In genomic region chr8:105224413-105225271, GRCm38 (mm10) we compare ENCODE assay signal across 8 mouse cellular contexts. TPM values are rescaled to one million over a fixed set of nuclear protein-coding genes. Genes with fewer than 3 reads are reported as not detected.
A peak's percentile ranks its signal among the peaks of the same experiment; 100 is the strongest.
DNase-seq lines count a peak whose midpoint lies in the region; ATAC-seq and TF ChIP-seq lines count a peak whose summit lies in the region.

D230025D16Rik (plus strand) TSS chr8:105225145.

- WGBS in forebrain, embryonic 12.5 days: 2% methylated on average over 34 of the region's 34 CpGs
- 1% methylated on average over 34 of the region's 34 CpGs for WGBS in heart, postnatal 0 days
- 5% methylated on average over 34 of the region's 34 CpGs for WGBS in liver, embryonic 16.5 days (ENCODE audit: insufficient replicate concordance)
- WGBS in neural tube, embryonic 13.5 days: 2% methylated on average over 34 of the region's 34 CpGs

- no peak for TF ChIP-seq CTCF in CH12.LX (conservative IDR thresholded peaks at IDR 0.05 in 1 of 2, IDR thresholded peaks at IDR 0.05 in 1 of 2; ENCODE audit: low read depth in 2 of 2, low read length in 2 of 2)
- no peak for TF ChIP-seq CTCF in heart, postnatal 0 days (IDR thresholded peaks at IDR 0.05; ENCODE audit: low read depth)
- no peak for TF ChIP-seq CTCF in testis, adult 2 months (IDR thresholded peaks at IDR 0.05; ENCODE audit: control insufficient read depth, insufficient read depth, insufficient replicate concordance, low read depth, low read length)

- in situ Hi-C loops in CH12.LX (cut with MboI; ENCODE audit: low pct_ligation_motif_present, low pct_unique_long_range_greater_than_20kb, low sequenced_read_pairs): loop anchor here (5.0 kb wide), 1 partner anchor 77 kb away; no protein-coding TSS in a partner anchor

- H3K4me1 ChIP-seq in CH12.LX (ENCODE audit: control insufficient read depth in 1 of 2, insufficient read depth in 2 of 2): peaks cover 3 to 20% of the 10 kb centered on the region in 2 experiments; a peak in 3 of 4 replicates
- H3K4me1 ChIP-seq in forebrain, embryonic 12.5 days: peaks cover 18% of the 10 kb centered on the region
- H3K4me1 ChIP-seq in heart, postnatal 0 days (ENCODE audit: control insufficient read depth, insufficient read depth): peaks cover 17% of the 10 kb centered on the region
- H3K4me1 ChIP-seq in liver, embryonic 16.5 days (ENCODE audit: control insufficient read depth, low read depth, low read length): peaks cover 14% of the 10 kb centered on the region
- H3K4me1 ChIP-seq in neural tube, embryonic 13.5 days (replicated peaks): peaks cover 23% of the 10 kb centered on the region
- H3K4me1 ChIP-seq in testis, adult 2 months (ENCODE audit: control insufficient read depth, insufficient read depth, low read length): peaks cover 6% of the 10 kb centered on the region

- peak within 1 kb of the TSS; percentile 61 for H3K27ac ChIP-seq in CH12.LX (ENCODE audit: insufficient read depth, low read depth)
- peak within 1 kb of the TSS; percentile 79 for H3K27ac ChIP-seq in forebrain, embryonic 12.5 days
- H3K27ac ChIP-seq in heart, postnatal 0 days (ENCODE audit: low read depth): peak within 1 kb of the TSS; percentile 92
- peak within 1 kb of the TSS; percentile 94 for H3K27ac ChIP-seq in liver, embryonic 16.5 days (ENCODE audit: low read length)
- peak within 1 kb of the TSS; percentile 85 for H3K27ac ChIP-seq in neural tube, embryonic 13.5 days (replicated peaks)
- peak within 1 kb of the TSS; percentile 79 for H3K27ac ChIP-seq in testis, adult 2 months (ENCODE audit: control insufficient read depth, insufficient read depth, low read depth, low read length)

- peak within 1 kb of the TSS; percentile 83 to 99 (median 97) for H3K4me3 ChIP-seq in CH12.LX (replicated peaks in 1 of 3; ENCODE audit: low read depth in 2 of 3, low read length in 2 of 3, poor library complexity in 1 of 3)
- H3K4me3 ChIP-seq in forebrain, embryonic 12.5 days (replicated peaks): peak within 1 kb of the TSS; percentile 94
- peak within 1 kb of the TSS; percentile 99 for H3K4me3 ChIP-seq in heart, postnatal 0 days (ENCODE audit: low read depth, low read length)
- peak within 1 kb of the TSS; percentile 95 for H3K4me3 ChIP-seq in liver, embryonic 16.5 days (ENCODE audit: low read depth, low read length)
- peak within 1 kb of the TSS; percentile 96 for H3K4me3 ChIP-seq in neural tube, embryonic 13.5 days
- H3K4me3 ChIP-seq in testis, adult 2 months (ENCODE audit: control insufficient read depth, low read depth, low read length): peak within 1 kb of the TSS; percentile 82

- no peaks in the 10 kb centered on the region for H3K9me3 ChIP-seq in CH12.LX (replicated peaks; ENCODE audit: low read length)
- no peaks in the 10 kb centered on the region for H3K9me3 ChIP-seq in forebrain, embryonic 12.5 days
- no peaks in the 10 kb centered on the region for H3K9me3 ChIP-seq in heart, postnatal 0 days (replicated peaks; ENCODE audit: control insufficient read depth, low read length)
- H3K9me3 ChIP-seq in liver, embryonic 16.5 days (replicated peaks; ENCODE audit: control insufficient read depth, low read length): no peaks in the 10 kb centered on the region
- no peaks in the 10 kb centered on the region for H3K9me3 ChIP-seq in neural tube, embryonic 13.5 days

- dilution Hi-C loops in CH12.LX (cut with MboI; ENCODE audit: extremely low pct_ligation_motif_present, extremely low pct_unique_long_range_greater_than_20kb, low sequenced_read_pairs): no loop called here

- ATAC-seq in forebrain, embryonic 12.5 days (ENCODE audit: low FRiP score): peak; percentile 97
- ATAC-seq in heart, postnatal 0 days (ENCODE audit: insufficient read depth, low read depth): peak; percentile 95
- ATAC-seq in liver, embryonic 16.5 days (ENCODE audit: low read depth): peak; percentile 88
- peak; percentile 95 for ATAC-seq in neural tube, embryonic 13.5 days (ENCODE audit: low read depth)

- H3K36me3 ChIP-seq in CH12.LX (replicated peaks in 1 of 2; ENCODE audit: control insufficient read depth in 1 of 2, insufficient read depth in 1 of 2, low read length in 1 of 2): peaks cover 0 to 9% of the 10 kb centered on the region in 2 experiments
- no peaks in the 10 kb centered on the region for H3K36me3 ChIP-seq in forebrain, embryonic 12.5 days (replicated peaks)
- H3K36me3 ChIP-seq in heart, postnatal 0 days (replicated peaks; ENCODE audit: control insufficient read depth, insufficient read depth, low read length): no peaks in the 10 kb centered on the region
- H3K36me3 ChIP-seq in liver, embryonic 16.5 days (ENCODE audit: control insufficient read depth, insufficient read depth): no peaks in the 10 kb centered on the region
- H3K36me3 ChIP-seq in neural tube, embryonic 13.5 days: no peaks in the 10 kb centered on the region
- H3K36me3 ChIP-seq in testis, adult 2 months (ENCODE audit: control insufficient read depth, insufficient read depth, low read length): no peaks in the 10 kb centered on the region

- no peak for TF ChIP-seq RAD21 in CH12.LX (IDR thresholded peaks at IDR 0.05; ENCODE audit: low read depth, low read length)

- H3K79me2 ChIP-seq in CH12.LX (replicated peaks; ENCODE audit: control insufficient read depth, extremely low read depth, insufficient read depth, poor library complexity, severe bottlenecking): peaks cover 21% of the 10 kb centered on the region

- no peak for TF ChIP-seq EP300 in CH12.LX (IDR thresholded peaks at IDR 0.05; ENCODE audit: low read length)
- no peak for TF ChIP-seq EP300 in heart, postnatal 0 days (IDR thresholded peaks at IDR 0.05; ENCODE audit: low read depth)

- TF ChIP-seq POLR2A in CH12.LX (IDR thresholded peaks at IDR 0.05; ENCODE audit: low read depth, low read length): peak; percentile 99
- peak; percentile 89 for TF ChIP-seq POLR2A in testis, adult 2 months (IDR thresholded peaks at IDR 0.05; ENCODE audit: control insufficient read depth, low read depth, low read length)

- no peaks in the 10 kb centered on the region for H3K27me3 ChIP-seq in CH12.LX (replicated peaks)
- no peaks in the 10 kb centered on the region for H3K27me3 ChIP-seq in forebrain, embryonic 12.5 days
- H3K27me3 ChIP-seq in heart, postnatal 0 days (ENCODE audit: control insufficient read depth, insufficient read depth, low read length): no peaks in the 10 kb centered on the region
- H3K27me3 ChIP-seq in liver, embryonic 16.5 days (ENCODE audit: control insufficient read depth, insufficient read depth, low read depth, low read length): no peaks in the 10 kb centered on the region
- H3K27me3 ChIP-seq in neural tube, embryonic 13.5 days: no peaks in the 10 kb centered on the region
- no peaks in the 10 kb centered on the region for H3K27me3 ChIP-seq in testis, adult 2 months (ENCODE audit: control insufficient read depth, insufficient read depth, low read length)

- H3K4me2 ChIP-seq in CH12.LX (ENCODE audit: insufficient read depth, low read depth, poor library complexity, severe bottlenecking): peak within 1 kb of the TSS; percentile 78
- peak within 1 kb of the TSS; percentile 83 for H3K4me2 ChIP-seq in forebrain, embryonic 12.5 days
- peak within 1 kb of the TSS; percentile 96 for H3K4me2 ChIP-seq in heart, postnatal 0 days (ENCODE audit: low read depth, low read length)
- H3K4me2 ChIP-seq in liver, embryonic 16.5 days (ENCODE audit: low read depth, low read length): peak within 1 kb of the TSS; percentile 89
- peak within 1 kb of the TSS; percentile 87 for H3K4me2 ChIP-seq in neural tube, embryonic 13.5 days

- H3K9ac ChIP-seq in CH12.LX (ENCODE audit: insufficient read depth, low read depth): peak within 1 kb of the TSS; percentile 88
- peak within 1 kb of the TSS; percentile 90 for H3K9ac ChIP-seq in forebrain, embryonic 12.5 days
- H3K9ac ChIP-seq in heart, postnatal 0 days (replicated peaks; ENCODE audit: low read depth, low read length): peak within 1 kb of the TSS; percentile 94
- peak within 1 kb of the TSS; percentile 96 for H3K9ac ChIP-seq in liver, embryonic 16.5 days (ENCODE audit: low read depth, low read length)
- H3K9ac ChIP-seq in neural tube, embryonic 13.5 days: peak within 1 kb of the TSS; percentile 90

- DNase-seq in CH12.LX (ENCODE audit: extremely low read depth): peak; percentile 91
- peak; percentile 88 for DNase-seq in c-Kit-positive CD71-positive TER-119-negative erythroid progenitor cells, embryonic 14.5 days (ENCODE audit: low read depth)
- peak; percentile 94 for DNase-seq in heart, postnatal 0 days (ENCODE audit: low spot score)
- DNase-seq in kidney, postnatal 4 days: peak; percentile 98

TF ChIP-seq in CH12.LX, 34 proteins besides CTCF, POLR2A, EP300 and RAD21 (continues in another document):
- TF ChIP-seq JUND (conservative IDR thresholded peaks at IDR 0.05; ENCODE audit: low read depth, low read length): no peak
- TF ChIP-seq SMC3 (IDR thresholded peaks at IDR 0.05; ENCODE audit: low read depth, low read length): peak; percentile 16
- TF ChIP-seq CHD1 (IDR thresholded peaks at IDR 0.05; ENCODE audit: low read depth, low read length): no peak
- no peak for TF ChIP-seq MAZ (IDR thresholded peaks at IDR 0.05; ENCODE audit: low read depth, low read length)
- TF ChIP-seq HCFC1 (IDR thresholded peaks at IDR 0.05; ENCODE audit: low read depth, low read length): peak; percentile 87
- peak; percentile 88; the same call in 1 of the 2 replicates for TF ChIP-seq KAT2A (IDR thresholded peaks at IDR 0.05; ENCODE audit: insufficient replicate concordance, low read length)
- TF ChIP-seq ZMIZ1 (IDR thresholded peaks at IDR 0.05; ENCODE audit: low read depth, low read length): peak; percentile 81
- no peak for TF ChIP-seq ETS1 (conservative IDR thresholded peaks at IDR 0.05; ENCODE audit: low read depth, low read length)
- peak; percentile 96 for TF ChIP-seq NELFE (IDR thresholded peaks at IDR 0.05; ENCODE audit: low read depth, low read length)
- peak; percentile 92 for TF ChIP-seq TCF12 (IDR thresholded peaks at IDR 0.05; ENCODE audit: low read depth, low read length)
- TF ChIP-seq CHD2 (IDR thresholded peaks at IDR 0.05; ENCODE audit: low read length): no peak
- no peak for TF ChIP-seq RCOR1 (conservative IDR thresholded peaks at IDR 0.05; ENCODE audit: low read depth, low read length)
- no peak for TF ChIP-seq MAFK (IDR thresholded peaks at IDR 0.05; ENCODE audit: insufficient replicate concordance, low read length)
- TF ChIP-seq ZKSCAN1 (IDR thresholded peaks at IDR 0.05; ENCODE audit: borderline replicate concordance, low read depth, low read length): no peak

RNA-seq across cellular contexts. Expression of gene D230025D16Rik, which starts in this region (rescaled TPM):
- total RNA-seq in CH12.LX (2012; rRNA removed) (10.7 and 11.9 TPM in 2 replicates), CH12.LX (2014; rRNA removed) (19.2 and 21.5 TPM in 2 replicates)
- polyA plus RNA-seq in CH12.LX (2012; ENCODE audit: insufficient read length, low read depth): 13.5 and 14.0 TPM in 2 replicates
- polyA plus RNA-seq in forebrain, embryonic 12.5 days (2016; fragmentation: Nextera tagmentation; extraction: Ambion mirVana): 26.5 and 27.8 TPM in 2 replicates
- 27.1 and 30.4 TPM in 2 replicates for total RNA-seq in heart, postnatal 0 days (2014; rRNA removed; ENCODE audit: low replicate concordance)
- polyA plus RNA-seq in heart, postnatal 0 days (2015; fragmentation: Nextera tagmentation; extraction: Ambion mirVana): 14.3 and 15.2 TPM in 2 replicates
- polyA plus RNA-seq in liver, embryonic 16.5 days (2015; fragmentation: Nextera tagmentation; extraction: Ambion mirVana): 18.7 and 19.7 TPM in 2 replicates
- polyA plus RNA-seq in neural tube, embryonic 13.5 days (2015; fragmentation: Nextera tagmentation; extraction: Ambion mirVana): 27.3 and 27.5 TPM in 2 replicates
- polyA plus RNA-seq in testis, adult 2 months (2012; rRNA removed): 6.4 and 7.8 TPM in 2 replicates

Comparison
In these comparisons a context has a peak if more than half of its experiments do, and no peak if none do; other contexts are left out.
1. Peak in every context shown above with its lines: DNase-seq, ATAC-seq, H3K4me3 ChIP-seq and H3K27ac ChIP-seq.